Mouse (Mus musculus) splenic B cell, adult 2 months (primary cell): ENCODE measurements around the gene Tbx10.
"Not testable (repeated sequence)": the region's sequence is repeated elsewhere in the genome, so short reads cannot be mapped to it uniquely, and the experiment has no call there.

ENCODE experiments used
- DNase-seq: peaks from one replicate; pipeline ENCODE4 v3.0.0-alpha.2; 2011; ENCODE audit warnings: low read depth, low spot score
- H3K27me3 ChIP-seq: 2 replicates; pipeline ENCODE4 v1.6.1; 2012; ENCODE audit warnings: mild to moderate bottlenecking, low read length, moderate library complexity, mixed read lengths; ENCODE audit not compliant: control insufficient read depth, poor library complexity, insufficient read depth, severe bottlenecking
- H3K36me3 ChIP-seq: 2 replicates; pipeline ENCODE4 v1.6.1; 2012; ENCODE audit warnings: mild to moderate bottlenecking, low read length, moderate library complexity, mixed read lengths; ENCODE audit not compliant: control insufficient read depth, poor library complexity, insufficient read depth, severe bottlenecking

Tbx10 gene

DNA sequence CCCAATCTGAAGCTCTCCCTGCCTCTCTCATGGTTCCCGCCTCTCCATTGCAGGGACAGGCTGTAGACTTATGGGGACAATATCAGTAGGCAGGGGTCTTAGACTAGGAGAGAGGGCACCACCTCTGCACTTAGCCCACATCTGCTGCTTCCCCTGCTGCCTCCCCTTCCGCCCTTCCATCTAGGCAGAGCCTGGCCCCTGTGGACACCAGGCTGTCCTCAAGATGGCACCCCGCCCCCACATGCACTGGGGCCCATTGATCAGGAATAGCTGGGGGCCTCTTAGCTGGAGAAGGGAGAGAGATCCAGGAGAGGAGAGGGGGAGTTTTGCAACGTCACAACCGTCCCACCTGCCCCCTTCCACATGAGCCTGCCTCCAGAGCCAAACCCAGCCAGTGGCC lies at the start of gene Tbx10:
Gene Tbx10 (plus strand): TSS at position 337 of the 400 bp plus-strand sequence.
- Histone ChIP-seq H3K36me3 (no peaks in the 10 kb centered on the region), H3K27me3 (no peaks in the 10 kb centered on the region)
- no peak for DNase-seq

DNA sequence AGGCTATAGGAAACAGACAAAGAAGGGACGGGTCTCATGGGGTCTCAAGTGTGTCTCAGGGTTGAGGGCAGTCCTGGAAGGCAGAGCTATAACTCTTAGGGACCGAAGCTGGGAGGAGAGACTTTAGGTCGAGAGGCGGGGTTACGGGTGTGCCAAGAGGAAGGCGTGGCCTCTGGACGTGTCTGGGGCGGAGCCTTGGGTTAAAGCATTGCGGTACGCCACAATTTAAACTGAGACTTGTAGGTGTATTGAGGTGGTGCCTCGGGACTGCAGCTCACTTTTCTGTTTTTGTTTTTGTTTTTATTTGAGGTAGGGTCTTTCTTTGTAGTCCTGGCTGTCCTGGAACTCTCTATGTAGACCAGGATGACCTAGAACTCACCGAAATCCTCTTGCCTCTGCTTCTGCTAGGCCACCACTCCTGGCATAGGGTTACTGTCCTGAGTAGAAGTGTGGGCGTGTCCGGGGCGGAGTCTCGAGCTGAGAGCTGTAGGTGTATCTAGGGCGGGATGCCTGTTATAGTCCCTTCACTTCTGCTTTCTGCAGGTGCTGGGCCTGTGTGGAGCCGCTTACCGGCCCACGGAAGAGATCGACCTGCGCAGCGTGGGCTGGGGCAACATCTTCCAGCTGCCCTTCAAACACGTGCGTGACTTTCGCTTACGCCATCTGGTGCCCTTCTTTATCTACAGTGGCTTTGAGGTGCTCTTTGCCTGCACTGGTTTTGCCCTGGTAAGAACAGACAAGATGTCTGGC lies 49.4 kb upstream of the Tbx10 start:
- Histone ChIP-seq H3K36me3 (peaks cover 28% of the 10 kb centered on the region), H3K27me3 (no peaks in the 10 kb centered on the region; the same call in 1 of the 2 replicates)
- peak; percentile 94 for DNase-seq

DNA sequence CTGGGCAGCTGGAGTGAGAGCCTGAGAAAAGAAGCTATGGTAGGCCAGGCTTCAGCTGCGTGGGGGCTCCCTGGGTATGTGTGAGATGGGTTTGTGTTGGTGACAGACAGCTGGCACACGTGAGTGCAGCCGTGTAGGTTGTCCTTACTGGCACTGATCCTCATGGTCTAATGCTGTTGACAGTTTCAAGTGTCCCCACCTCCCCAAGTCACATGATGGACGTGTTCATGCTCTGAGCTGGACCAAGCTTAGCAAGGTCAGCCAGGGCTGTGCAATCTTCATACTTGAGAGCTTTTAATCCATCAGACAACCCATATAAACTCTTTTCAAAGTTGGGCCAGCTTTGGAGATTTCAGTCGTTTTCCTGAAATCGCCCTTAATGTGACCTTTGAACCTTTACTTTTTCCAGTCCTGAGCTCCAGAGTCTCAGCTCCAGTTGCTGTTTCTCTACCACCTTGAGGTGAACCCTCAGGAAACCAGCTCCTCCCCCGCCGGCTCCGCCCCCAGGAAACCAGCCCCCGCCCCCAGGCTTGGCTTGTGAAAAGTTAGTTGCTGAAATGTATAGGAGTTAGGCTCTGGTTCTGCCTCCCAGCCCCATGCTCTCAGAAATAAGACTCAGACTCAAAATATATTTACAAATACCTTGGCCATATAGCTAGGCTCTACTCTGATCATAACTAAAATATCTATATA lies 46.5 kb upstream of the Tbx10 start:
- peaks cover 41% of the 10 kb centered on the region for H3K36me3 ChIP-seq
- DNase-seq = peak; percentile 59
- H3K27me3 ChIP-seq = no peaks in the 10 kb centered on the region; the same call in 1 of the 2 replicates

DNA sequence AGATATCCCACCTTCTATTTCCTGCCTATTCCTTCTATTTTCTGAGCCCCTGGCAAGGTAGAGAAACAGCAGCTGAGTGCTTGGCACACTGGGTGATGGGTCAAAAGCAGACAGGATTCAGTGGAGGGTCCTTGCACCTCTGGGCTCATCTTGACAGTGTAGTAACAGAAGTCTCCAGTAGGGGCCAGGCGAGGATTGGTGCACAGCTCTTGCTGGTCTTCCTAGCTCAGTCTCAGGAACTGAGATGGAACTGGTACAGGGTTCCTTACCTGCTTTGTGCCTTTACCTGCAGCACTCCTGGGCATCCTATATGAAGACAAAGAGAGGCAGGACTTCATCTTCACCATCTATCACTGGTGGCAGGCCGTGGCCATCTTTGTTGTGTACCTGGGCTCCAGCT lies 45.8 kb upstream of the Tbx10 start:
- Histone ChIP-seq H3K27me3 (no peaks in the 10 kb centered on the region; the same call in 1 of the 2 replicates), H3K36me3 (peaks cover 41% of the 10 kb centered on the region)
- DNase-seq = peak; percentile 81

DNA sequence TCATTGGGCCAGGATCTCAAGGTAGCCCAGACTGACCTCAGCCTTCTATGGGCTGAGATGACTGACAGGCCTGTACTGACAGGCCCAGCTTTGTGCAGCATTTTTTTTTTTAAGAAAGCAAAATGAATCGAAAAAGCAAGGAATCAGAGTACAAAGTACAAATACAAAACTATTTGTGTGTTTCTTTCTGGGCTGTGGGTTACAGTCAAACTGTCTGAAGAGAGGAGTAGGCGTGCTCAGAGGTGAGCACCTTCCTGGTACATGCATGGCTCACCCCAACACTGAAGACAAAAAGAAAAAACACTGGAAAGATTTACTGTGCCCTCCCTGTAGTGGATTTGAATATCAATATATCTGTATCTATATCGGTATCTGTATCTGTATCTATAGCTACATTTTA lies 44.7 kb upstream of the Tbx10 start:
- peaks cover 36% of the 10 kb centered on the region for H3K36me3 ChIP-seq
- H3K27me3 ChIP-seq = no peaks in the 10 kb centered on the region; the same call in 1 of the 2 replicates
- no peak for DNase-seq

DNA sequence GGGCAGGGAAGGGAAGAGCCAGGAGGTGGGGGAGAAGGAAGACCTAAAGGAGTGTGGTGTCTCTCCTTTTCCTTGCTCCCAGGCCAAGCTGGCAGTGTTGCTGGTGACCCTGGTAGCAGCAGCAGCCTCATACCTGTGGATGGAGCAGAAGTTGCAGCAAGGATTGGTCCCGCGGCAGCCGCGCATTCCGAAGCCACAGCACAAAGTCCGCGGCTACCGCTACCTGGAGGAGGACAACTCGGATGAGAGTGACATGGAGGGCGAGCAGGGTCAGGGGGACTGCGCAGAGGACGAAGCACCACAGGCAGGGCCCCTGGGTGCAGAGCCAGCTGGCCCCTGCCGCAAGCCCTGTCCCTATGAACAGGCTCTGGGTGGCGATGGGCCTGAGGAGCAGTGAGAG lies 44.0 kb upstream of the Tbx10 start:
- Histone ChIP-seq H3K27me3 (no peaks in the 10 kb centered on the region), H3K36me3 (peaks cover 36% of the 10 kb centered on the region)
- DNase-seq = no peak

DNA sequence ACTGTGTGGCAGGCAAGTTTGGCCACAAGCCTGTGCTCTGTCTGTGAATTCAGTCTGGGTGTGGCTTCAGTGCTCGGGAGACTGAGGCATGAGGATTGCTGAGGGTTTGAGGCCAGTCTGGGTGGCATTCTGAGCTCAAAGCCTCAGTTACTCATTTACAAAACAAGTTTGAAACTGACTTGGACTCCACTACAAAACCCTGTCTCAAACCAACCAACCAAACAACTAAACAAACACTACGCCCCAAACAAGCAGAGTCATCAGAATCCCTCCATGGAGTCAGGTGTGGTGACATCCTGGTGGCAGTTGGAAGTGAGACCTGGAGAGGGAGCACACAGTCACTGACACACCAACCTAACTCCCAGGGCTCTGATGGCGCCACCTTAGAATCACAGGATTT lies 42.2 kb upstream of the Tbx10 start:
- H3K36me3 ChIP-seq = peaks cover 33% of the 10 kb centered on the region
- DNase-seq = no peak
- H3K27me3 ChIP-seq = no peaks in the 10 kb centered on the region

DNA sequence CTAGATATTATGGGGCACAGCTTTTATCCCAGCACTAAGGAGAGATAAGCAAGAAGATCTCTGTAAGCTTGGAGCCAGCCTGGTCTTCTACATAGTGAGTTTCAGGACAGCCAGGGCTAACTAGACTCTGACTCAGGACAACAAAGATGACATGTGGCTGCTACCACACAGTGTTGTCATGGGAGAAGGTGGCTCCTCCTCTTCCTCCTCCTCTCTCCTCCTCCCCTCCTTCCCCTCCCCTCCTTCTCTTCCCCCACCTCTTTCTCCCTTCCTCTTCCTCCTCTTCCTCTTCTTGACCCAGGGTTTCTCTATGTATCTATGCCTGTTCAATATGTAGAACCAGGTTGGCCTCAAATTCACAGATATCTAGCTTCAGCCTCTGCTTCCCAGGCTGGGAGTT lies 41.1 kb upstream of the Tbx10 start:
- DNase-seq = peak; percentile 31
- Histone ChIP-seq H3K27me3 (no peaks in the 10 kb centered on the region), H3K36me3 (peaks cover 33% of the 10 kb centered on the region)

DNA sequence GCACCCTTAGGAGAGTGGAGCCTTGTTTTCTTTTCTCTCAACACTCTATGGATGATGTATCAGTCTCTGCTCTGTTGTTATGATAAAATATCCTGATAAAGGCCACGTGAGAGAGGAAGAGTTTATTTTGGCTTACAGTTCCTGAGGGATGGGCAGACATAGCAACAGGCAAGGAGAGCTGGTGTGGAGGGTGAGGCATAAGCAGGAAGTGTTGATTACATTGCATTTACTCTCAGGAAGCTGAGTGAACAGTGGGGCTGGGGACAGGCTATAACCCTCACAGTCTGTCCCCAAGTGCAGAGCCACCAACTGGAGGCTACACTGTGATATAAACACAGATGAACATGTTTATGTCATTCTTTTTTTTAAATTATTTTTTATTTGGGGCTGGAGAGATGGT lies 40.5 kb upstream of the Tbx10 start:
- no peak for DNase-seq
- peaks cover 26% of the 10 kb centered on the region for H3K36me3 ChIP-seq

DNA sequence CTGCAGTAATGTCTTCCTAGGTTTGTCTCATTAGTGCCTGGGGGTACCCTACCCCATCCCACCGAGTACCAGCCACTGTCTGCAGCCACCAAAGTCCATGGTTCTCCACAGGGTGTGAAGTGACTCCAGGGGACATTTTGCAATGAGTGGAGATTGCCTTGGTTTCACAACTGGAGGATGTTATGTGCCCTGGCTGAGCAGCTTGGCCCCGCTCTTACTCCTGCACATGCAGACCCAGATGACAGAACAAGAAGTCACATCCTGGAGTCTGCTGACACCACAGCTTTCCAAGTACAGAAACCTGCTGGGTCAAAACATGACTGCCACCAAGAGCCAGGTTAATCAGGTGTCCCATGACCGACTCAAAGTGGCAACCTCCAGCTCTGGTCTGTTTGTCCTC lies 37.5 kb upstream of the Tbx10 start:
- DNase-seq = no peak
- peaks cover 2% of the 10 kb centered on the region; the same call in 1 of the 2 replicates for H3K36me3 ChIP-seq
- H3K27me3 ChIP-seq = no peaks in the 10 kb centered on the region

More for the DNA sequence above, 40.5 kb upstream of the Tbx10 start:
- H3K27me3 ChIP-seq = no peaks in the 10 kb centered on the region

DNA sequence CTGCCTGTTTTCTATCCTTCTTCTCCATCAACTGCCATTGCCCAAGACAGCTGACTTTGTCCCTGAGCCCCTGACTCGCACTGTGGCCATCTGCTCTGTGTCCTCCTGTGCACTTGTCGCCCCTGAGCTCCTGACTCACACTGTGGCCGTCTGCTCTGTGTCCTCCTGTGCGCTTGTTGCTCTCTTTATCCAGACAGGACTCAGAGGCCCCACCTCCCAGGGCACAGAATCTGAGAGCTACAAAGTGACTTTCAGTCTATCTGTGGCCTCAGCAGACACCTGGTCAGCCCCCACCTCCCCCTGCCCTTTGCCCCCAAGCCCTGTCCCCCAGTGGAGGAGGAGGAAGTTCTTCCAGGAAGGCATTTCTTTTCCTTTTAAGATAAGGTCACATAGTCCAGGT lies 36.7 kb upstream of the Tbx10 start:
- H3K27me3 ChIP-seq = no peaks in the 10 kb centered on the region
- DNase-seq = no peak
- H3K36me3 ChIP-seq = peaks cover 2% of the 10 kb centered on the region; the same call in 1 of the 2 replicates

DNA sequence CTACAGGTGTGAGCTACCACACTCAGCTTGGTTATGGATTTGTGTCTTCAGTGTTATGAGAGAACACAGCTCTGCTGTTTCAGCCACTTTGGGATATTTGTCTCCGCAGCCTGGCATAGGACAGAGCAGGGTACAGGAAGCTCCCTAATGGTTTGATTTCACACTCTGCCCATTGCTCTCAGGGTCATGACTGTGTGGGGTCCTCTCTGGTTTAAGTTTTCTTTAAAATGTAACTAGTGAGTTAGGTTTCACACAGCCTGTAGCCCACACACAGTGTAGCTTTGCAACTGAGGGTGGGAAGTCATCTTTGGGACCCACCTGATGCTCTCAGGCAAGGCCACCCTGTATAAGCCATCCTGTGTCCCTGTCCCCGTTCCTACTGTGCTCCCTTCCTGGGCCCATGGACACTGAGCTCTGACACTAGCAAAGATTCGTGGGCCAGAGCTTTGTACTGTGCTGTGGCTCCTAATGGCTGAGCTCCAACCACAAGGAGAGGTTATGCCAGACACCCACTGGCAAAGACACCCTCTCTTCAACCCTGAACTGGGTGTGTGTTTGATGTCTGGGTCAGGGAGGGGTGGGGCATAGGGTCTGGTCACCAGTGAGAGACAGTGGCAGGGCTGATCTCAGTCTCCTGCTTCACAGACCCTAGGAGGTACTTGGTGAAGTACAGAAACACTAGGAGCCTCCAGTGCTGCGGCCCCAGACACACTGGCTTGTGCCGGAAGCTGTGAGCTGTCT lies 35.1 kb upstream of the Tbx10 start:
- not testable (repeated sequence) for DNase-seq, H3K36me3 ChIP-seq, H3K27me3 ChIP-seq

DNA sequence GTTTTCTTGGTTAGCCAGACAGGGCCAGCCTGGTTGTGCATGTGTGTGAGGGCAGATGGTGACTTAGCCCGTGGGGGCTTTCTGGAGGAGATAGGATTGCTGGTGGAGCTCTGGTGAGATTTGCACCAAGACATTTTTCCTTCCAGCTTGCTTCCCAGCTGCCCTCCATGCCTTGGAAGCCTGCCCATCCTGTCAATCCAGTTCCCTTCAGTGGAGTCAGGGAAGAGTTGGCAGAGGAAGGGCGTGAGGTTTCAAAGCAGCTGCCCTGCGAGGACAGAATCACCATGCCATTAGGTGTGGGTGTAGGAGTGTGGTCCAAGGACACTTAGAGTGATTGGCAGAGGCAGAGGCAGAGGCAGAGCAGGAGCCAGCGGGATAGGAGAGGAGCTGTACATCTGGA lies 34.1 kb upstream of the Tbx10 start, which contains the start of gene Aldh3b3:
Gene Aldh3b3 (plus strand): TSS at position 176 of the 400 bp plus-strand sequence.
- no peaks in the 10 kb centered on the region for H3K36me3 ChIP-seq
- no peak for DNase-seq

DNA sequence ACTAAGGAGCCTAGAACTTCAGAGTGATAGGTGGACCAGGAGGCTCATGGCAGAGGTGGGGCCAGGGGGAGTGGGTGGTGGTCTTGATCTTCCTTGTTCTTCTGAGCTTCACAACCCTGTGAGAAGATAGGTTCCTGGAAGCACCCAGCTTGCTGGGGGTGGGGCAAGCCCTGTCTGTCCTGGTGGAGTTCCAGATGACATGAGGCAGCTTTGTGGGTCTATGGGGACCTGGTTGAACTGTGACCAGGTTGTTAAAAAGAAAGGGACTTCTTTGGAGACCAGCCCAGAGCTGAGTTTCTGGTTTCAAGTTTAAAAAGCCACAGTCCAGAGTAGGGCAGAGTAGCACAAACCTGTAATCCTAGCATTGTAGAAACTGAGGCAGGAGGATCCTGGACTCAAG lies 33.5 kb upstream of the Tbx10 start:
- Histone ChIP-seq H3K27me3 (no peaks in the 10 kb centered on the region), H3K36me3 (no peaks in the 10 kb centered on the region)
- DNase-seq = no peak

More for the DNA sequence above, 34.1 kb upstream of the Tbx10 start, which contains the start of gene Aldh3b3:
- no peaks in the 10 kb centered on the region for H3K27me3 ChIP-seq

DNA sequence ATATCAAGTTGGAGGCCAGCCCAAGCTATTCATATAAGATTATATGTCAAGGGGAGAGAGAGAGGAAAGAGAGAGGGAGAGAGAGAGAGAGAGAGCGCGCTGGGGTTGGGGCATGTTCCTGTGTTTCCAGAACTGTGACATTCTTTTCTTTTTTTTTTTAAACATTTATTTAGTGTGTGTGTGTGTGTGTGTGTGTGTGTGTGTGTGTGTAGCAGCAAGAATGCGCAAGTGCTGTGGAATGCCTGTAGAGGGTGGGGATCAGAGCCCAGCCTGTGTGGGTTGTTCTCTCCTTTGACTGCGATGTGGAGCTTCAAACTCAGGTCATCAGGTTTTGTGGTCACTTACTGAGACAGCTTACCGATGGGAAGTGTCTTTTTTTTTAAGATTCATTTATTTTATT lies 32.3 kb upstream of the Tbx10 start:
- no peaks in the 10 kb centered on the region for H3K36me3 ChIP-seq
- DNase-seq = no peak
- no peaks in the 10 kb centered on the region for H3K27me3 ChIP-seq
